Mouse (Mus musculus) forebrain, embryonic 15.5 days (tissue): ENCODE data around the gene Myo9b. TPM values are rescaled to one million over a fixed set of nuclear protein-coding genes. Genes with fewer than 3 reads are reported as not detected.
A peak's percentile ranks its signal among the peaks of the same experiment; 100 is the strongest.

Experiments
- ATAC-seq: fragments of 200-750 bp; cut with Nextera tagmentation; replicated peaks from 2 replicates; pipeline ENCODE4 v1.8.0; 2017; ENCODE audit warnings: mild to moderate bottlenecking, moderate TSS enrichment, moderate library complexity
- H3K27ac ChIP-seq: fragments of 300-500 bp; sonication (generic); replicated peaks from 2 replicates; pipeline ENCODE4 v1.5.1; 2015; ENCODE audit warnings: mild to moderate bottlenecking, inconsistent platforms
- H3K27me3 ChIP-seq: fragments of 300-500 bp; sonication (generic); 2 replicates; pipeline ENCODE4 v1.6.1; 2015; ENCODE audit warnings: inconsistent platforms
- H3K36me3 ChIP-seq: fragments of 300-500 bp; sonication (generic); 2 replicates; pipeline ENCODE4 v1.6.1; 2015; ENCODE audit warnings: mild to moderate bottlenecking, inconsistent platforms
- H3K4me1 ChIP-seq: fragments of 300-500 bp; sonication (generic); 2 replicates; pipeline ENCODE4 v1.6.1; 2015; ENCODE audit warnings: inconsistent platforms
- H3K4me2 ChIP-seq: fragments of 300-500 bp; sonication (generic); replicated peaks from 2 replicates; pipeline ENCODE4 v1.6.1; 2015; ENCODE audit warnings: mild to moderate bottlenecking, inconsistent platforms
- H3K4me3 ChIP-seq: fragments of 300-500 bp; sonication (generic); 2 replicates; pipeline ENCODE4 v1.5.1; 2015; ENCODE audit warnings: mild to moderate bottlenecking, inconsistent platforms
- H3K9ac ChIP-seq: fragments of 300-500 bp; sonication (generic); replicated peaks from 2 replicates; pipeline ENCODE4 v1.6.1; 2015; ENCODE audit warnings: mild to moderate bottlenecking, inconsistent platforms
- H3K9me3 ChIP-seq: fragments of 300-500 bp; sonication (generic); 2 replicates; pipeline ENCODE4 v1.6.1; 2016; ENCODE audit warnings: inconsistent platforms
- WGBS: fragments of 180-500 bp; shearing (Covaris S2); methylation state at CpG from one replicate; pipeline ENCODE4 v1.1.7; 2015; ENCODE audit warnings: mixed read lengths; 5-methylcytosine and 5-hydroxymethylcytosine counted together
- polyA plus RNA-seq: library from polyadenylated mRNA; unstranded; fragments of >200 nt; fragmentation: Nextera tagmentation; extraction: Ambion mirVana; gene quantifications from 2 replicates; pipeline ENCODE4 v1.2.1, GENCODE M21; 2015

Gene Myo9b
- polyA plus RNA-seq, 1 experiment from 2014 or later, result 20.0 TPM

GRCm38 (mm10) chr8:71370711-71371235, 98.3 kb downstream of the Myo9b start:
- Histone ChIP-seq H3K4me2 (peak overlapping the region; percentile 40), H3K27ac (peak overlapping the region; percentile 91), H3K9me3 (no peaks in the 10 kb centered on the region), H3K4me1 (peaks cover 31% of the 10 kb centered on the region), H3K36me3 (peaks cover 15% of the 10 kb centered on the region), H3K9ac (peak overlapping the region; percentile 58), H3K4me3 (peak overlapping the region; percentile 83), H3K27me3 (no peaks in the 10 kb centered on the region)
- ATAC-seq, result no peak
- WGBS, result 34% methylated on average over 5 of the region's 5 CpGs

- under 1% methylated on average over 68 of the region's 68 CpGs for WGBS
- Histone ChIP-seq H3K9ac (peak within 1 kb of the TSS; percentile 58), H3K4me3 (peak within 1 kb of the TSS; percentile 83), H3K36me3 (peaks cover 15% of the 10 kb centered on the region), H3K27ac (peak within 1 kb of the TSS; percentile 91), H3K27me3 (no peaks in the 10 kb centered on the region), H3K9me3 (no peaks in the 10 kb centered on the region), H3K4me1 (peaks cover 31% of the 10 kb centered on the region), H3K4me2 (peak within 1 kb of the TSS; percentile 40)
- peak; percentile 86 for ATAC-seq
Measured at GRCm38 (mm10) chr8:71371236-71371848, 98.8 kb downstream of the Myo9b start, which contains the start of gene Ocel1. Ocel1 (plus strand) TSS chr8:71371298.

GRCm38 (mm10) chr8:71372427-71372826, 99.9 kb downstream of the Myo9b start:
- Histone ChIP-seq H3K36me3 (peaks cover 15% of the 10 kb centered on the region), H3K4me1 (peaks cover 34% of the 10 kb centered on the region), H3K27ac (no peak overlapping the region), H3K9me3 (no peaks in the 10 kb centered on the region), H3K4me3 (no peak overlapping the region), H3K27me3 (no peaks in the 10 kb centered on the region), H3K9ac (no peak overlapping the region), H3K4me2 (no peak overlapping the region)
- 86% methylated on average over 12 of the region's 12 CpGs for WGBS
- no peak for ATAC-seq

GRCm38 (mm10) chr8:71373000-71373399, 100.5 kb downstream of the Myo9b start:
- 93% methylated on average over 3 of the region's 3 CpGs for WGBS
- ATAC-seq, result no peak
- Histone ChIP-seq H3K36me3 (peaks cover 15% of the 10 kb centered on the region), H3K4me2 (no peak overlapping the region), H3K4me1 (peaks cover 29% of the 10 kb centered on the region), H3K9ac (no peak overlapping the region), H3K4me3 (no peak overlapping the region), H3K27me3 (no peaks in the 10 kb centered on the region), H3K9me3 (no peaks in the 10 kb centered on the region), H3K27ac (no peak overlapping the region)

- Histone ChIP-seq H3K4me1 (peaks cover 32% of the 10 kb centered on the region), H3K27me3 (no peaks in the 10 kb centered on the region), H3K4me3 (no peak overlapping the region), H3K9me3 (no peaks in the 10 kb centered on the region), H3K4me2 (no peak overlapping the region), H3K9ac (no peak overlapping the region), H3K36me3 (peaks cover 11% of the 10 kb centered on the region), H3K27ac (no peak overlapping the region)
- 80% methylated on average over 17 of the region's 17 CpGs for WGBS
- ATAC-seq, result no peak
Measured at GRCm38 (mm10) chr8:71374616-71375206, 102.2 kb downstream of the Myo9b start.

GRCm38 (mm10) chr8:71375581-71376422, 103.3 kb downstream of the Myo9b start:
- Histone ChIP-seq H3K36me3 (peaks cover 8% of the 10 kb centered on the region), H3K9me3 (no peaks in the 10 kb centered on the region), H3K27me3 (no peaks in the 10 kb centered on the region), H3K27ac (peak overlapping the region; percentile 44), H3K9ac (peak overlapping the region; percentile 52), H3K4me2 (peak overlapping the region; percentile 78), H3K4me1 (peaks cover 38% of the 10 kb centered on the region), H3K4me3 (peak overlapping the region; percentile 43)
- 0 out of 2 replicates have a peak, but pooled peaks have one; percentile 0 for ATAC-seq
- 5% methylated on average over 70 of the region's 74 CpGs for WGBS

GRCm38 (mm10) chr8:71376423-71377030, 104.0 kb downstream of the Myo9b start:
- Histone ChIP-seq H3K27ac (no peak overlapping the region), H3K4me3 (peak overlapping the region; percentile 43), H3K4me1 (peaks cover 44% of the 10 kb centered on the region), H3K27me3 (peaks cover 6% of the 10 kb centered on the region; the same call in 1 of the 2 replicates), H3K9me3 (no peaks in the 10 kb centered on the region), H3K36me3 (peaks cover 8% of the 10 kb centered on the region), H3K4me2 (peak overlapping the region; percentile 78), H3K9ac (peak overlapping the region; percentile 52)
- 26% methylated on average over 8 of the region's 8 CpGs for WGBS
- ATAC-seq, result no peak

- WGBS, result 29% methylated on average over 4 of the region's 4 CpGs
- Histone ChIP-seq H3K27me3 (peaks cover 6% of the 10 kb centered on the region; the same call in 1 of the 2 replicates), H3K4me3 (no peak overlapping the region), H3K9ac (no peak overlapping the region), H3K4me2 (0 out of 2 replicates have a peak overlapping the region, but pooled peaks have one; percentile 91), H3K27ac (no peak overlapping the region), H3K36me3 (peaks cover 5% of the 10 kb centered on the region), H3K4me1 (peaks cover 51% of the 10 kb centered on the region), H3K9me3 (no peaks in the 10 kb centered on the region)
- no peak for ATAC-seq
Measured at GRCm38 (mm10) chr8:71379008-71379407, 106.5 kb downstream of the Myo9b start.

- no peak for ATAC-seq
- 52% methylated on average over 3 of the region's 3 CpGs for WGBS
- peaks cover under 1% of the 10 kb centered on the region; the same call in 1 of the 2 replicates for H3K36me3 ChIP-seq
- H3K27me3 ChIP-seq, result peaks cover 6% of the 10 kb centered on the region; the same call in 1 of the 2 replicates
- no peaks in the 10 kb centered on the region for H3K9me3 ChIP-seq
- H3K9ac ChIP-seq, result no peak overlapping the region
- peak overlapping the region; percentile 91 for H3K4me2 ChIP-seq
- H3K4me3 ChIP-seq, result peak overlapping the region; percentile 66
- peaks cover 51% of the 10 kb centered on the region for H3K4me1 ChIP-seq
- H3K27ac ChIP-seq, result no peak overlapping the region
Measured at GRCm38 (mm10) chr8:71379512-71380075, 107.1 kb downstream of the Myo9b start.

GRCm38 (mm10) chr8:71380178-71381171, 108.0 kb downstream of the Myo9b start:
- H3K27ac ChIP-seq, result no peak overlapping the region

More at GRCm38 (mm10) chr8:71380178-71381171, 108.0 kb downstream of the Myo9b start:
- WGBS, result 1% methylated on average over 72 of the region's 72 CpGs
- no peaks in the 10 kb centered on the region for H3K9me3 ChIP-seq
- peak overlapping the region; percentile 75 for H3K9ac ChIP-seq
- peak overlapping the region; percentile 91 for H3K4me2 ChIP-seq
- peak overlapping the region; percentile 66 for H3K4me3 ChIP-seq
- ATAC-seq, result no peak
- H3K36me3 ChIP-seq, result no peaks in the 10 kb centered on the region
- peaks cover 6% of the 10 kb centered on the region; the same call in 1 of the 2 replicates for H3K27me3 ChIP-seq
- peaks cover 48% of the 10 kb centered on the region for H3K4me1 ChIP-seq
